ENCODE assay signal across 1 mouse cellular context in the genomic region with DNA sequence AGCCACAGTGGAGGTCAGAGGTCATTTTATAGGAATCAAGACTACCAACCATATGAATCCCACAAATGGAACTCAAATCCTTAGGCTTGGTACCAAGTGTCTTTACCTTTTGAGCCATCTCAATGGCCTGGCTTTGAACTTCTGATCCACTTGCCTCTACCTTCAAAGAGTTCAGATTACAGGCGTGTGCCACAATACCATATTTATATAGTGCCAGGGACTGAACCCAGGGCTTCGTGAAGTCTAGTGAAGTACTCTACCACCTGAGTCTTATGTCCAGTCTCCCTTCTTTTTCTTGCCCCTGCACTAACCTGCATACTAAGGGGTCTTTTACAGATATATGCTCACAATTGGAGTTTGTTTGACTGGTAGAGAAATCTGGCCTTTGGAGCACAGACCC.
TF ChIP-seq lines count a peak whose summit lies in the region.

No protein-coding gene starts in this region.

TF ChIP-seq in MEL, 35 proteins besides CTCF, POLR2A, EP300 and RAD21:
- 0 out of 2 replicates have a peak, but pooled peaks have one; percentile 61 for TF ChIP-seq POLR2AphosphoS5 (IDR thresholded peaks at IDR 0.05; ENCODE audit: borderline replicate concordance, low read depth, low read length)
- TF ChIP-seq MYC (IDR thresholded peaks at IDR 0.05; ENCODE audit: low read depth, low read length): no peak
- no peak for TF ChIP-seq NRF1 (IDR thresholded peaks at IDR 0.05; ENCODE audit: insufficient read depth, low read depth, low read length, poor library complexity, severe bottlenecking)
- TF ChIP-seq TBP (IDR thresholded peaks at IDR 0.05; ENCODE audit: low read depth, low read length): 0 out of 2 replicates have a peak, but pooled peaks have one; percentile 2
